Mouse (Mus musculus) ES-Bruce4 (cell line): ENCODE data around the gene Papolg. TPM values are rescaled to one million over a fixed set of nuclear protein-coding genes. Genes with fewer than 3 reads are reported as not detected.

Experiments used
- H3K27ac ChIP-seq: 2 replicates; pipeline ENCODE4 v1.5.1; 2012; ENCODE audit warnings: low read length, inconsistent platforms; ENCODE audit not compliant: insufficient read depth
- H3K27me3 ChIP-seq: 2 replicates; pipeline ENCODE4 v1.6.1; 2012; ENCODE audit warnings: mild to moderate bottlenecking, low read length, inconsistent platforms; ENCODE audit not compliant: control insufficient read depth, poor library complexity, insufficient read depth, severe bottlenecking
- H3K36me3 ChIP-seq: 2 replicates; pipeline ENCODE4 v1.6.1; 2012; ENCODE audit warnings: inconsistent platforms, mild to moderate bottlenecking, low read length, moderate library complexity; ENCODE audit not compliant: control insufficient read depth, poor library complexity, insufficient read depth, severe bottlenecking
- H3K4me1 ChIP-seq: one replicate; pipeline ENCODE4 v1.8.1; 2011; ENCODE audit warnings: low read length; ENCODE audit not compliant: control insufficient read depth, insufficient read depth
- H3K4me3 ChIP-seq: 2 replicates; pipeline ENCODE4 v1.5.1; 2011; ENCODE audit warnings: low read depth, mild to moderate bottlenecking, low read length
- H3K9ac ChIP-seq: 2 replicates; pipeline ENCODE4 v1.6.1; 2012; ENCODE audit warnings: low read depth, mild to moderate bottlenecking, inconsistent platforms; ENCODE audit not compliant: poor library complexity, severe bottlenecking
- H3K9me3 ChIP-seq: replicated peaks from 2 replicates; pipeline ENCODE4 v1.6.1; 2012; ENCODE audit warnings: mild to moderate bottlenecking, low read length, inconsistent platforms; ENCODE audit not compliant: control insufficient read depth, poor library complexity, insufficient read depth, severe bottlenecking
- CTCF ChIP-seq: IDR thresholded peaks from one replicate; pipeline ENCODE4 v1.8.1; 2011; ENCODE audit warnings: low read depth, low read length
- EP300 ChIP-seq: IDR thresholded peaks from 2 replicates; pipeline ENCODE4 v1.6.1; 2011; ENCODE audit warnings: low read depth, low read length; ENCODE audit not compliant: insufficient read depth
- POLR2A ChIP-seq: IDR thresholded peaks from one replicate; pipeline ENCODE4 v1.8.1; 2011; ENCODE audit warnings: low read length; ENCODE audit not compliant: insufficient read depth
- polyA plus RNA-seq: library from polyadenylated mRNA; stranded (reverse); fragments of >200 nt; gene quantifications from 2 replicates; pipeline ENCODE4 v1.2.4, GENCODE M21; 2011; ENCODE audit warnings: low read depth; ENCODE audit not compliant: missing spikeins, insufficient read depth, insufficient read length

Papolg gene
- polyA plus RNA-seq, 1 experiment: 34.1 TPM

DNA sequence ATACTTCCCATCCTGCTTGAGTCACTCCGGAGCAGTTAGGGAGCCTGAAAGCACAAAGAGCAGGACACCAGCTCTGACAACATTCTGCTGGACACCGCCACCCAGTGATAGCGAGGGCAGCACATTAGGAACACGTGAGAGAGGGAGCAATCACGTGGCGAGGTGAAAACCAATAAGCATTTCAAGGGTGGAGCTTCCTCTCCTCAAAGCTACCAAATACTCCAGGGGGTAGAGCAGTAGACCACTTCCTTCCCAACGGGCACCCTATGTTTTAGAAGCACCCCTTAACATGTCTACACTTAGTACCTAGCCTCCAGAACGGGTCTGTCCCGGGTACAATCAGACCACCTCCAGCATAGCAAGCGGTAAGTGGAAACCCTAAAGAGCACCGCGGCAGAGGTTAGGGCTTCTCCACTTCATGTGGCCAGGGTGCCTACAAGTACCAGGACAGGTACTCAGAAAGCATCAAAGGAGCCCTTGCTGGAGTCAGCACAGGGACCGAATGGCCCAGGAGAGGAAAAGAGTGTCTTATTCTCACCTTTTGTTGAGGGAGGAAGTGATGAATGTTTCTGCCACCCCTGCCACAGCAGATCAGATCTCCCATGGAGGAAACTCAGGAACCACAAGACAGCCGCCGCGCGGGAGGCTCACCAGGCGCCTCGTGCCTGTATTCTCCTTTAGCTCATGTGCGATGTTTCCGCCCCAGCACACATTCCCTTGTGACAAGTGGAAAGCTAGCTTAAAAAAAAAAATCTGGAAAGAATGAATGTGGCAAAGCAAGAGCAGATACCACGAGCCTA is 48.8 kb downstream of the Papolg start:
- no peaks in the 10 kb centered on the region; the same call in 1 of the 2 replicates for H3K9me3 ChIP-seq
- H3K27ac ChIP-seq: no peak overlapping the region
- no peaks in the 10 kb centered on the region for H3K4me1 ChIP-seq
- no peak overlapping the region for H3K4me3 ChIP-seq
- H3K27me3 ChIP-seq: peaks cover 2% of the 10 kb centered on the region; the same call in 1 of the 2 replicates
- H3K9ac ChIP-seq: no peak overlapping the region
- no peak for TF ChIP-seq POLR2A
- TF ChIP-seq CTCF: no peak
- no peak for TF ChIP-seq EP300
- H3K36me3 ChIP-seq: no peaks in the 10 kb centered on the region

DNA sequence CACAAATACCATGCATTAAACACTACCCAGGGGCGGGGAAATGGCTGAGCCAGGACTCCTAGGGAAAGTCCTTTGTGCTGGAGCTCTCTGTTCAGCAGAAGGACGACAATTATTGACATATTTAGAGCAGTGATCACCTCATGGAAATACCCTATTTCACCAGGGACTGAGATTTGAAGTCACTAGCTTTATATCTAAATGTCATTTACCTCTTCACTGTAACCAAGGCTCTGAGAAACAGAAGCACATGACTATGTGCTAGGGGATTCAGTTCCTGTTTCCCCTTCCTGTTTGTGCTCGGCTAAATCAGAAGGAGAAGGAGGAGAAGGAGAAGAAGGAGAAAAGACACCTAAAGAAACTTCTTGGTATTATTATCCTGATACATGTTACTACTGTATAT is 71.8 kb downstream of the Papolg start:
- Histone ChIP-seq H3K9me3 (no peaks in the 10 kb centered on the region), H3K4me1 (no peaks in the 10 kb centered on the region), H3K27me3 (no peaks in the 10 kb centered on the region; the same call in 1 of the 2 replicates), H3K4me3 (no peak overlapping the region), H3K36me3 (no peaks in the 10 kb centered on the region), H3K27ac (no peak overlapping the region), H3K9ac (no peak overlapping the region)
- TF ChIP-seq EP300 (no peak), POLR2A (no peak)

DNA sequence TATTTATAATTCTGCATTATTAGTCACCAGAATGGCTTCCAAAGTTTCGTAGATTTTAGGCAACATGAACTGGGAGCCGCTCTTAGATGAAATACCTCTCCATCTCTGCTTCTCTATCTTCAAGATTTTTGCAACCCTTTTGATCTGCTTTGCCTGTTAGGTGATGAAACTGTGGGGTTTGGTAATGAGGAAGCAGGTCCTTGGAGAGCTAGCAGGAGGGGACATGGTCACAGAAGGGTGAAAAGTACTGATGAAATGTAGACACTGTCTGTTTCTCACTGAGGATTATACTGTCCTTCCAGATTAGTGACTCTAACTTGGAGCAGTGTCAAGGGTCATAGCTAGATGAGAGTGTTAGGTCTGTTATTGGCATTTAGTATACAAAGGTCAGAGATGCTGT is 73.4 kb downstream of the Papolg start:
- no peaks in the 10 kb centered on the region; the same call in 1 of the 2 replicates for H3K27me3 ChIP-seq
- H3K4me1 ChIP-seq: no peaks in the 10 kb centered on the region
- no peak overlapping the region for H3K4me3 ChIP-seq
- no peak overlapping the region for H3K27ac ChIP-seq
- H3K36me3 ChIP-seq: no peaks in the 10 kb centered on the region
- TF ChIP-seq POLR2A: no peak
- TF ChIP-seq CTCF: no peak
- no peak for TF ChIP-seq EP300
- no peaks in the 10 kb centered on the region for H3K9me3 ChIP-seq
- no peak overlapping the region for H3K9ac ChIP-seq

DNA sequence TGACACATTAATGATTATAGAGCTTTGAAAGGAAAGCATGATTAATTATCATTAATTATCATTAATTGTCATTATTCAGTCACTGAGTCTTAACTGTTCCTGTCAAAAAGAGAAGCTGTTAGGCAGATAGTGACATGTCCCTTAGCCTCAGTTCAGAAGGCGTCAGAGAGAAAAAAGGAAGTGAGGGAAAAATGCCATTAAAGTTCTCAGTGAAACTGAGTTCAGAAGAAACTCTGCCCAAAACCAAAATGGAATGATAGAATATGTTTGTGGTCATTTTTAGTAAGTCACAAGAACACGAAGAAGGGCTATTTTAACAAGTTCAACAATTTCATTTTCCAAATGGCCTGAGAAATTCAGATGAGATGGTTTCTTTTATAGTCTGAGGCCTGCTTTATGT is 74.1 kb downstream of the Papolg start:
- Histone ChIP-seq H3K9ac (no peak overlapping the region), H3K27ac (no peak overlapping the region), H3K4me3 (no peak overlapping the region), H3K27me3 (no peaks in the 10 kb centered on the region; the same call in 1 of the 2 replicates), H3K4me1 (no peaks in the 10 kb centered on the region), H3K36me3 (no peaks in the 10 kb centered on the region), H3K9me3 (no peaks in the 10 kb centered on the region)
- no peak for TF ChIP-seq POLR2A
- no peak for TF ChIP-seq CTCF
- TF ChIP-seq EP300: no peak

DNA sequence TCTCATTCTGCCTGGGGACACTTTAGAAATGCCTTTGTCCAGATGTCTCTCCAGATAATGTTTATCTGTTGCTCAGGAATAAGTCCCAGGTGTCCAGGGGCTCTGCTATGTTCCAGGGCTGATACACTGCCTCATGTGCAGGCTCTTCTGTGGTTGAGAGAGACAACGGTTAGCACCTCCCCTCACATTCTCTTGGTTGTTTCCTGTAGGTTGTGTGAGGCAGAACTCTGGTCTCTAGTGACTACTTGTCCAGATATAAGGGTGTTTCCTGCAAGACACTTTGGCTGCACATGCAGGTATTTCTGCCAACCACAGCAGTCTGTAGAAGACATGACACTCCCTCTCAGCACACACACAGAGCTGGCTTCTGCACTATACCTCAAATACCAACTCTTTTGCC is 76.3 kb downstream of the Papolg start:
- H3K9me3 ChIP-seq: no peaks in the 10 kb centered on the region
- no peak overlapping the region for H3K4me3 ChIP-seq
- H3K9ac ChIP-seq: no peak overlapping the region
- TF ChIP-seq POLR2A (no peak), EP300 (no peak), CTCF (no peak)
- H3K36me3 ChIP-seq: no peaks in the 10 kb centered on the region
- H3K27me3 ChIP-seq: no peaks in the 10 kb centered on the region; the same call in 1 of the 2 replicates
- no peak overlapping the region for H3K27ac ChIP-seq
- no peaks in the 10 kb centered on the region for H3K4me1 ChIP-seq

Other genes starting within 250 kb of the Papolg start
- gene Pus10, start 229.6 kb downstream of the Papolg start, polyA plus RNA-seq: 62.5 and 72.8 TPM in 2 replicates
- 48.9 and 63.0 TPM in 2 replicates for gene Pex13, start 229.3 kb downstream of the Papolg start, polyA plus RNA-seq
- 2.3 and 2.6 TPM in 2 replicates for gene Rel, start 124.3 kb downstream of the Papolg start, polyA plus RNA-seq
- not detected in 2 replicates for gene A830031A19Rik, start 179.8 kb upstream of the Papolg start, polyA plus RNA-seq
- 0.36 and 0.43 TPM in 2 replicates for gene Bcl11a, start 182.8 kb upstream of the Papolg start, polyA plus RNA-seq